In genomic region chr16:37947160-37947559, GRCm38 (mm10) we compare ENCODE assay signal across 9 mouse cellular contexts. TPM values are rescaled to one million over a fixed set of nuclear protein-coding genes. Genes with fewer than 3 reads are reported as not detected.
DNase-seq lines count a peak whose midpoint lies in the region; ATAC-seq and TF ChIP-seq lines count a peak whose summit lies in the region.
"Had no signal": no experiment of that assay in that cellular context is flagged by ENCODE, and none has a peak within 500 bp of the region (broad histone marks: within the 10 kb centered on the region; RNA-seq: fewer than 3 reads in every experiment).

No protein-coding gene starts in this region.

- intact Hi-C loops in left cerebral cortex, postnatal 14 days (cut with DNase I) = loop anchor here (5.0 to 10.0 kb wide), 3 partner anchors 75 to 132 kb away; no protein-coding TSS in a partner anchor

- H3K27me3 ChIP-seq in embryonic facial prominence, embryonic 14.5 days (replicated peaks; ENCODE audit: control insufficient read depth, insufficient read depth, low read length) = no peaks in the 10 kb centered on the region
- H3K27me3 ChIP-seq in midbrain, embryonic 15.5 days (replicated peaks) = no peaks in the 10 kb centered on the region
- no peaks in the 10 kb centered on the region for H3K27me3 ChIP-seq in splenic B cell, adult 2 months (ENCODE audit: control insufficient read depth, insufficient read depth, low read length, poor library complexity, severe bottlenecking)
- H3K27me3 ChIP-seq: liver, embryonic 15.5 days had no signal

- 37% methylated on average over 5 of the region's 5 CpGs for WGBS in embryonic facial prominence, embryonic 14.5 days
- 33% methylated on average over 5 of the region's 5 CpGs for WGBS in midbrain, embryonic 15.5 days

- peak; percentile 33 to 66 for DNase-seq in layer of hippocampus, adult 2 months (ENCODE audit: low spot score in 2 of 2)
- DNase-seq in layer of hippocampus, adult 11-12 months (ENCODE audit: low spot score) = no peak
- DNase-seq in adrenal gland, postnatal 25 days = peak; percentile 76
- DNase-seq in embryonic facial prominence, embryonic 14.5 days (ENCODE audit: low spot score) = peak; percentile 68
- peak; percentile 80 for DNase-seq in heart, postnatal 4 days
- peak; percentile 38 to 47 for DNase-seq in left cerebral cortex, postnatal 14 days (ENCODE audit: low spot score in 2 of 2)
- DNase-seq in splenic B cell, adult 2 months (ENCODE audit: low read depth, low spot score) = peak; percentile 55

- no peak overlapping the region for H3K4me2 ChIP-seq in embryonic facial prominence, embryonic 14.5 days (ENCODE audit: low read depth, low read length)
- no peak overlapping the region for H3K4me2 ChIP-seq in midbrain, embryonic 15.5 days
- H3K4me2 ChIP-seq: liver, embryonic 15.5 days had no signal

- no peak overlapping the region for H3K4me3 ChIP-seq in layer of hippocampus, adult 2 months
- H3K4me3 ChIP-seq in embryonic facial prominence, embryonic 14.5 days (ENCODE audit: low read depth, low read length) = no peak overlapping the region
- H3K4me3 ChIP-seq in midbrain, embryonic 15.5 days = no peak overlapping the region
- H3K4me3 ChIP-seq: liver, embryonic 15.5 days had no signal

- H3K27ac ChIP-seq in layer of hippocampus, adult 2 months = no peak overlapping the region
- H3K27ac ChIP-seq in embryonic facial prominence, embryonic 14.5 days (replicated peaks; ENCODE audit: low read depth, low read length) = no peak overlapping the region
- no peak overlapping the region for H3K27ac ChIP-seq in midbrain, embryonic 15.5 days
- H3K27ac ChIP-seq: liver, embryonic 15.5 days had no signal

- no peaks in the 10 kb centered on the region for H3K36me3 ChIP-seq in embryonic facial prominence, embryonic 14.5 days (ENCODE audit: control insufficient read depth, insufficient read depth, low read length)
- no peaks in the 10 kb centered on the region for H3K36me3 ChIP-seq in midbrain, embryonic 15.5 days (replicated peaks)
- no peaks in the 10 kb centered on the region for H3K36me3 ChIP-seq in splenic B cell, adult 2 months (ENCODE audit: control insufficient read depth, insufficient read depth, low read length, poor library complexity, severe bottlenecking)
- H3K36me3 ChIP-seq: liver, embryonic 15.5 days had no signal

- peaks cover 7% of the 10 kb centered on the region; the same call in 1 of the 2 replicates for H3K4me1 ChIP-seq in embryonic facial prominence, embryonic 14.5 days (ENCODE audit: control insufficient read depth, insufficient read depth, low read length)
- peaks cover 8% of the 10 kb centered on the region; the same call in 1 of the 2 replicates for H3K4me1 ChIP-seq in midbrain, embryonic 15.5 days
- H3K4me1 ChIP-seq: liver, embryonic 15.5 days had no signal

- H3K9ac ChIP-seq in embryonic facial prominence, embryonic 14.5 days (ENCODE audit: low read depth, low read length) = no peak overlapping the region
- H3K9ac ChIP-seq in midbrain, embryonic 15.5 days = no peak overlapping the region
- H3K9ac ChIP-seq: liver, embryonic 15.5 days had no signal

- TF ChIP-seq CTCF in layer of hippocampus, adult 2 months (conservative IDR thresholded peaks at IDR 0.05) = peak; percentile 87

- ATAC-seq in embryonic facial prominence, embryonic 14.5 days (ENCODE audit: low read depth) = no peak
- 0 out of 2 replicates have a peak, but pooled peaks have one; percentile 57 for ATAC-seq in midbrain, embryonic 15.5 days (replicated peaks)

- H3K9me3 ChIP-seq in embryonic facial prominence, embryonic 14.5 days (ENCODE audit: control insufficient read depth, low read length) = no peaks in the 10 kb centered on the region
- H3K9me3 ChIP-seq in midbrain, embryonic 15.5 days = no peaks in the 10 kb centered on the region
- H3K9me3 ChIP-seq: liver, embryonic 15.5 days had no signal

RNA-seq across cellular contexts. Expression of gene Gpr156, which starts 30.9 kb away (rescaled TPM):
- total RNA-seq in layer of hippocampus, adult 2 months (2021) = under 1 TPM; 0.74 to 0.81 TPM
- 0.15 TPM in 1 of 2 replicates, not detected in the other for total RNA-seq in adrenal gland, postnatal 25 days (2021)
- 0.77 and 0.85 TPM in 2 replicates for polyA plus RNA-seq in embryonic facial prominence, embryonic 14.5 days (2014; fragmentation: Nextera tagmentation; extraction: Ambion mirVana)
- total RNA-seq in heart, postnatal 4 days (2021) = under 1 TPM; 0.45 to 0.47 TPM
- total RNA-seq in left cerebral cortex, postnatal 14 days (2021) = under 1 TPM; 0.70 to 0.82 TPM
- 6.2 and 6.4 TPM in 2 replicates for polyA plus RNA-seq in midbrain, embryonic 15.5 days (2015; fragmentation: Nextera tagmentation; extraction: Ambion mirVana)
- polyA plus RNA-seq: liver, embryonic 15.5 days had no signal
